Mouse (Mus musculus) cerebellum, adult 11-12 months (tissue): ENCODE data around the gene Alg11.

ENCODE experiments used
- DNase-seq: peaks from one replicate; pipeline ENCODE4 v3.0.0; 2022

Gene Alg11

DNA sequence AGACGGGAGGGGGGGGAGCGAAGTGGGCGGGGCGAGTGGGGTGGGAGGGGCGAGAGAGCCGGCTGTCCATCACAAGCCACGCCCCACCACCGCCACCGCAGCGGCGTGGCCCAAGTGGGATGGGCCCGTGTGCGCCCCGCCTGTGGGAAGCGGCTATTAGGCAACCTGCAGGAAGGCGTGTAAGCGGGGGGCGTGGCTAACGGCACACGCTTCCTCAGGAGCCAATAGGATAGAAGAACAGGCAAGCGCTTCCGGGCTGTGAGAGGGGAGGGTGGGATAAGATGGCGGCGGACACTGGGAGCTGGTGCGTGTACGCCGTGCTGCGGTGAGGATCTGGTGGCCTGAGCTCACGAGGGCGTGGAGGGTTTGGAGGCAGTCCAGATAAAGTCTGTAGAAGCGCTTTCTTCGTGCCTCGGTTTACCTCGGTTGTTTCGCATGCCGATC lies at the start of gene Alg11:
Gene Alg11, plus strand, starts transcription at position 276 of the 444 bp plus-strand sequence.
- peak; percentile 99 for DNase-seq

DNA sequence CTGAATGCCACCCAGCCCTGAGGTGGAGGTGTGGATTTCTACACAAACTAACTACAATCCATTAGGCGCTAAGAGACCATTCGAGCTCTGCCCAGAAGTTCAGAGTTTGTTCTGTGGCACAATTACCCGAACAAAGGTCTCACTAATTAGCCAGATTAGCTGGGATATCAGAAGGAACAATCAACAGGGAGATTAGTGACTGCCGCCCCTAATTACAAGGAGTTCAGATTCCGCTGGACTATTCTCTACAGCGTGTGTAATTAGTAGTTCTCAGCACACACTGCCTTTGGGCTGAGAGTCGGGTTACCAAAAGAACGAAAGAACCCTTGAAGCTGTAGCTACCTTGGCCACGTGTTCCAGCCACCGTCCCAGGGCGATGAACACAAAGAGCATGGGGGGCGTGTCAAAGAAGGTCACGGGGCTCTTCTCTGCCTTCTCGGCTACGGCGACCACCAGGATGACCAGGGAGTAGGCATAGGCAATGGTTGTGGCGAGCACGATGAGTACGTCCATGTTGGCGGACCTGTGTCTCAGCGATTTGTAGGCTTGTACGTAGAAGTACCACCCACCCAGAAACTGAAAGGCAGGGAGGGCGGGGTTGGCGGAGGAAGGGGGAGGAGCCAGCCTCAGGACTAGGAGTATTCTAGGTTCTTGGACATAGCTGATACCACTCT lies 47.4 kb upstream of the Alg11 start:
- DNase-seq: no peak

DNA sequence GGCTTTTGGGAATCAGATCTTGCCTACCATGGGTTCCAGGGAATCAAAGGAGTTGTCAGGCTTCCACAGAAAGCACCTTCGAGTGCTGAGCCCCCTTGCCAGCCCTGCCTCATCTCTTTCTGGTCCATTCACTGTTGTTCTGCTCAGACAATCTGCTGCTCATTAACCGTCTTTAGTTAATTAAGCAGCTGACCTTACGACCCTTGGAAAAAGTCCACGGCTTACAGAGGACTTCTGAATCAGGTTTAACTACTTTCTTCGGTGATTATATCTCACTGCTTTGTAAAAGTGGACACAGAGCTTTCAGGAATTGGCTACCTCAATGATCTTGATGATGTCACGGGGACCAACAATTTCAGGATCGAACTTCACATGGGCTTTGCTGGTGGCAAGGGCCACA lies 42.8 kb upstream of the Alg11 start:
- DNase-seq: no peak

DNA sequence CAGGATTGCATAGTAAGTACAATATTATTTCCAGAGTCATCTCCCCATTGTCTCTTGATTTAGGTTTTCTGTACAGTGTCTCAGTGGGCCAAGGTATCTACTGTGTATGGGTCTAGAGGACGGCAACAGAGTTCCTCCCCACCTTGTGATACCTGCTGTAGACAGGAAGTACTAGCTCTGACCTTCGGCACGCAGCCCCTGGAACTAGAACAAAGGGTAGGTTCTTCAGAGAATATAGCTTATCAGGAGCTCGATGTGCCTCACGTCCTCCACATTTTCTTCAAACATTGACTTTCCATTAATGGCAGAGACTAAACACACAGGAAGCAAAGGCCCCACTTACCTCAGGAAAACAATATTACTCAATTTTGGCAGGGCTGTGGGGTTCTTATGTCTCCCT lies 41.0 kb upstream of the Alg11 start:
- no peak for DNase-seq

DNA sequence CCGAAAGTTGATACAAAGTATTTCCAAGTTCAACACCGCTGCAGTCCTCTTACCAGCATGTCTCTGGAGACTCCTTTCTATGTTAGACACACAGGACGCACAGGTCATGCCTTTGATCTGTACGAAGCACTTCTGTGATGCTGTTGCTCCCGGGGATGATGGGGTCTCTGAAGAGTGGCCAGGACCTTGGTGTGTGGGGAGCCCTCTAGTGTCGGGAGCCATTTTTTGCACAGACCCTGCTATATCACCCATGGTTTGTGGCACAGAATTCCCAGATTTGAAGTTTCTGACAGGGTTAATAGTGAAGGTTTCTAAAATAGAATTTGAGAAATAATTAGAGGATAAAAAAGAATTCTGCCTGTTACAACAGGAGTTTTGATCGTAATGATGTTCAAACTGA lies 38.3 kb upstream of the Alg11 start:
- no peak for DNase-seq

DNA sequence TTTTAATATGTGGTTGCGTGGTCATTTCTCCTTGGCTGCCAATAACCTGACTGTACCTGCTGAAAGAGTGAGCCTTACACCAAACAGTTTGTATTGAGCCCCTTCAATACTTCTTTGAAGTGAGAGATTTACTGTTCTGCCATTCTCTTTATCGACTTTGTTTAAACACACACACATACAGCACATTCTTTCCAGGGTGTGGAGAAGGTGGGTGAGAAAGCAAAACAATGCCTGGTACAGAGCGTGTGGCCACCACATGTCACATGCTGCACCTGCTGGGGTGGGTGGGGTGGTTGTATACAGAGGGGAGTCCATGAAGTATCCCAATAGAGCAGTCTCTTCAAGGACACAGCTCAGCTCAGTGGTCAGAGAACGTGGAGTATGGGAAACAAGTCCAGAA lies 35.3 kb upstream of the Alg11 start:
- DNase-seq: no peak

DNA sequence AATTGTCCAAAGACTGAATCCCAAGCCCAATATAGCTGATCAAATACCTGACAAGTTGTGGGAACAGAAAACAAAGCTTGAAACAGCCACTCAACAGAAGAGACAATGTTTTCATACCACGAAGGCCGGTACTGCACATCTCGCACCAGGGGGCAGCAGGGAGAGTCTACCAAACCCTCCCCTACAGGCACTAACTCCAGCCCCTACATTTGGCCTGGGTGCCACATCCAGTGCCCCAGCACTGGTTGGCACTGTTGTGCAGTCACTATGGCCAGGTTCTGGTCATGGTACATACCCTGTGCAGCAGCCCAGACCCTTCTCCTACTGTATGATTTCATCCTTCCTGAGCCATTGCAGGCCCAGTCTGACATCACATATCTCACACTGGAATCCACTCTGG lies 31.5 kb upstream of the Alg11 start:
- DNase-seq: no peak

DNA sequence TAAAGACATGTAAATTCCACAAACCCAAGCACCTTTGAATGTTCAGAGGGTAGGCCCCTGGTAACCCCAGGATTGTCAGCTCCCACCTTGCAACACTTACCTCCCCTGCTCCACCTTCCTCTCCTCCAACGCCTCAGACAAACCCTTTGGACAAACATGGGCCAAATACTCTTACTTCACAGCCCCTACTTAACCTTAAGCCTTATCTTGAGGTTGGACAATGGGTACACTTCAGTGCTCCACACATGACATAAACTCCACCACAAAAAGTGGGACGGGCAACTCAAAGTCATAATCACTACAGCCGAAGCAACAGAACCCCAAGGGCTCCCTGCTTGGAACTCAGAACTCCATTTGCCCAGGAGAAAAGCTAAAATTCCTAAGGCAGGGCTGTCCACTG lies 29.5 kb upstream of the Alg11 start:
- no peak for DNase-seq

DNA sequence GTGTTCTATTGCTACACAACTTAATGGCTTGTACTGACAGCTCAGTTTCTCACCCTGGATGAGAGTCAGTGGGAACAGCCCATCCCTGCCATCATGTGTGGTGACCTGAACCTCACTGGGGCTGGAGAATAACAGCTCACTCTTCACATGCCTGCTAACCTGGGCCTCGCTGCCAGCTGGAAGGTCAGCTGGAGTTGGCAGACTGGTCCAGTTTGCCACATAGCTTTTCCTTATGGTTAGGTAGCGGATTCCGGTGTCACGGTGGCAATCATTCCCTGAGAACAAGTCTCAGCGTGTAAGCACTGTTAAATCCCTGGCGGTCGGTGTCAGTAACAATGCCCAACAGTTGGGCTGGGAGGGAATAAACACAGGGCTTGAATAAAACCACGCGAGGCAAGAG lies 24.4 kb upstream of the Alg11 start:
- peak; percentile 42 for DNase-seq

DNA sequence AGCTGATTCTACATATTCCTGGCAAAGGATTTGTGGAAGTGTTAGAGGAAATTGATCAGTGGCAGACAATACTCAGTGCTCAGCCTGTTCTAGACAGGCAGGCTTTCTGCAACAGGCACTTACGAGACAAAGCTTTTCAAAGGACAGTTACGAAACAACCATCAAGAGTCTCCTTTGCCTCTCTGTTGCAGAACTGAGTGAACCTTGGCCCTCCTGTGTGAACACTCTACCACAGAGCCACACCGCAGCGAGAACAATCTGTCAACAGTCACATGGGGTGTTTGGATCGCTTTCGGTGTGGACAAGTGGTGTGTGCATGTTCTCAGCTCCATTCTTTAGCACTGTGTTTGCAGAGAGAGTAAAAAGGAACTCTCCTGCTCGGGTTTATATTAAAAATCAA lies 23.5 kb upstream of the Alg11 start:
- no peak for DNase-seq

DNA sequence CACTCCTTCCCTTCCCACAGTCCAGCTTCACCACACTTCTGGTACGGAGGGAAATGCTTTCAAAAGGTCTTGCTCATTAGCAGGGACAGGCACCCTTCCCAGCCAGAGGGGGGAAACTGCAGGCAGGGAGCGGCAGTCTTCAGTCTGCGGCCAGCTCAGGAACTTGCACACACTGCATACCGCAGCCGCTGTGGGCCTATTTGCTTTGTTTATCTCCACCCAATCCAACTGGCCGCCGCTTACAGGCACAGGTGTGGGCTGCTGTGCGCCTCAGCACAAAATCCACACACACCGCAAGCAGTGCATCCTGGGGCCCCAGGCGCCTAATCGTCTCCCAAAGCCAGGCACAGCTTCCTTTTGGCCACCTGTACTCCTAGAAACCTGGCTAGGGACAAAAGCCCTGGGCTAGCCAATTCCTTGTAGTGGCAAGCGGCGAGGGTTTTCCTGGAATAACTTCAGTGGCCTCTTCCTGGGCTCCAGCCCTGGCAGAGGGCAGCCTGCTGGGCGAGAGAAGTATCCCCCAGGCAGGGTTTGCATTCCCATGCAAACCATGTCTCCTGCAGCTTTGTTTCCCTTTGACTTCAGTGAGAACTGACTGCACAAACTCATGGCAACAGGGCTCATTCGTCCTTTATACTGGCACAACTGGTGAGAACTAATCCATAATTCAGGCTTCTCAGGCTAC lies 20.9 kb upstream of the Alg11 start:
- no peak for DNase-seq

DNA sequence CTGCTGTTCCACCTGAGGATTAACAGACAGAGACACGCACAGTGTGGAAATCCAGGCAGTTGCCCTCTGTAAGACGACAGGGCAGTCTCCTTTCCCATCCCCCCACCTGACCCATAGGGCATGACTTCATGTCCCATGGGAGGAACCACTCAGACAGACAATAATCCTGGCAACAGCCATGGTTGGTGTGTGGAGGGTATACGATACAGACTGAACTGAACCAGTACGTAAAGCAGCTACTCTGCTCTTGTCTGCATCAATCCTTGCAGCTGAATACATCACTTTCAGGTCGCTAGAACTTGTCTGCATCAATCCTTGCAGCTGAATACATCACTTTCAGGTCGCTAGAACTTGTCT lies 20.4 kb upstream of the Alg11 start:
- DNase-seq: no peak

DNA sequence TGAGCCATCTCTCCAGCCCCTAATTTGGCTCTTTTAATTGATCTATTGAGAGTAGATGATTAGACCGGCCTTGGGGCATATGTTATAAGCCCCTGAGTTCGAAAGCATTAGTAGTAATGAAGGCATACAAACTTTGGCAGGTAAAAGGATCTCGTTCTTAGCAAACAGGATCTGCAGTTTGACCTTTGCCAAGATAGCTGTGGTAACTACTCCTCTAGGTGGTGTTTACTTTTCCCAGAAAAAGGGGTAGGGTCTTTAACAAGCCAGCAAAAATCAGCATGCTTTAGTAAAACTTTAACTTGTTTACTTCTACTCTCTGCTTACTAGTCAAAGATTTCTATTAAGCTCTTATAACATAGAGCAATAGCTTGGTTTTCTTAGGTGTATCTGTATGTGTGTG lies 18.0 kb upstream of the Alg11 start:
- no peak for DNase-seq

DNA sequence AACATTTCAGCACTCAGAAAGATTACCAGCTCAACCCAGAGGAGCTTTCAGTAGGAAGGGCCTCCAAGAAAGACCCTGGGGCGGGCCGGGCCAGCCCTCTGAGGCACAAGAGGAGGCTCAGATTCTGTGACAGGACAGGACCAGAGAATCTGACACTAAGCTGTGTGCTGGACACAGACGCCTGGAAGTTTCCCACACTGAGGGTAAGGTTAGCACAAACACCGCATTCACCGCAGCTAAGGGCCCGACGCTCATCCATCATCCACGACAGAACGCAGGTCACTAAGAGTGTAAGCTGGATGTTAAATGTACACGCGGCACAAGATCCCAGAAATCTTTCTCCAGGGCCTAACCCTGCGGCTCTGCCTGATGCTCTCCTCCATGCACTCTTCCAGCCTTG lies 16.8 kb upstream of the Alg11 start:
- DNase-seq: no peak

DNA sequence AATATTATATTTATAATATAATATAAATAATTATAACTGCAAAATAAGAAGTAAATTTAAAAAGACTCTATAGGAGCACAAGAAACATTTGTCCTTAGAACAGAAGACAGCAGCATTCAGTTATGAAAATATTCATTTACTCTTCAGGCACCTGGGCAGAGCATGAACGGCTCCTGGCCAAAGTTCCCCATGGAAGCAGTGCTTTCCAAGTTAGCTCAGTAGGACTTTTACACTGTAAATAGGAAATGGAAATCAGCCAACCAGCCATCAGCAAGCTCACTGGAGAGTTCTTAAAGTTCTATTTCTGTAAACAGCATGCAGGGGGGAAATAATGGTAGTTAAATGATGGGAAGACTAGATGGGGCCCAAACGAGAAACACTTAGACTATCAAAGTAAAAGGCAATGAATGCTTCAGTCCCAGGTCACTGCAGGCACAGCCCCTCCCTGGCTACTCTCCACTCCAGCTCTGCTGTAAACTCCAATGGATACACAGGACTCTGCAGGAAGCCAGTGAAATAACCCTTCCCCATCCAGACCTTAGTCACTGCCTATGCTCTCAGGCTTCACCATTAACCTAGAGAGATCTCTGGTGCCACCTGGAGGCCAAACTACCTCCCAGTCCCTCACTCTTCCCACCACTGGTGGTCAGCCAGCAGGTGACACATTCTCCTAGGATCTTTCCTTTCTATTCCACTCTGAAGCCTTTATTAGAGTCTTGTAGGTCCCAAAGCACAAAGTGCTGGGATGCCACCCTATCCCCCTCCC lies 12.6 kb upstream of the Alg11 start:
- peak; percentile 28 for DNase-seq

DNA sequence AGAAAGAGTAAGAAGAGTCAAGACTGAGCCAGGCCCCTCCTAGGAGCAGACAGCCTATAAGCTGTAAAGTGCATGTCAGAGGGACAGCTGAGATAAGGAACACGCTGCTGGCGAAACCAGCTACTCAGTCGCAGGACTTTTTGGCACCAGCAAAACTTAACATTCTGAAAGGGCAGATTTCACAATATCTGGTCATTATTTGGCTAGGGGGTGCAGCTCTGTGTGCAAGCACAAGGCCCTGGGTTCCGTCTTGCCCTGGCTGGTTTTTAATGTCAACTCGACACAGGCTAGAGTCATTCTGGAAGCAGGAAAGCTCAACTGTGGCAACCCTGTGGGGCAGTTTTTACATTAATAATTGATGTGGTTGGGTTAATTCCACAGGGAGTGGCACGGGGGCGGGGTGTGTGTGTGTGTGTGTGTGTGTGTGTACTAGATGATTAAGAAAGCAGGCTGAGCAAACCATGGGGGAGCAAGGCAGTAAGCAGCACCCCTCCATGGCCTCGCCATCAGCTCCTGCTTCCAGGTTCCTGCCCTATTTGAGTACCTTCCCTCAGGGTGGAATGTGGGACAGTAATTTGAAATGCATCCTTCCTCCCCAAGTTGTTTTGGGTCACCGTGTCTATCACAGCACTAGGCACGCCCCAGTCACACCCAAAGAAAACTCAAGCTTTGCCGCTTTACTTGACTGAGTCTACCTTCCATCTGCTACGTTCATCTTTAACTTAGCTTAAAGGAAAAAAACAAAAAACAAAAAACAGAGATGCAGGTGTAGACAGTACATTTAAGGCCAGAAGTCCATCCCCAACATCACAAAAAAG lies 5.6 kb upstream of the Alg11 start:
- DNase-seq: no peak

DNA sequence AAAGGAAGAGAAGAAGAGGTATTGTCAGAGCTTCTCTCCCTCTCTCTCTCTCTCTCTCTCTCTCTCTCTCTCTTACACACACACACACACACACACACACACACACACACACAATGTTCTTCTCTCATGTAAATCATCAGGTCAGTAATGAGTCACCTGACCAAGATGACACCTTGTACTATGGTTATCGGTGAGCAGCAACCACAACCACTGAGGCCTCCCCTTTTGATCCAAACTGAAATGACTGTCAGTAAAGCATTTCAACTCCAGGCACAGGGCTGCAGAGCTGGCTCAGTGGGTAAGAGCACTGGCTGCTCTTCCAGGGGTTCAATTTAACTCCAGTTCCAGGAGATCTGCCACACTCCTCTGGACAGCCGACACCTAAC lies 5.0 kb upstream of the Alg11 start:
- DNase-seq: no peak

DNA sequence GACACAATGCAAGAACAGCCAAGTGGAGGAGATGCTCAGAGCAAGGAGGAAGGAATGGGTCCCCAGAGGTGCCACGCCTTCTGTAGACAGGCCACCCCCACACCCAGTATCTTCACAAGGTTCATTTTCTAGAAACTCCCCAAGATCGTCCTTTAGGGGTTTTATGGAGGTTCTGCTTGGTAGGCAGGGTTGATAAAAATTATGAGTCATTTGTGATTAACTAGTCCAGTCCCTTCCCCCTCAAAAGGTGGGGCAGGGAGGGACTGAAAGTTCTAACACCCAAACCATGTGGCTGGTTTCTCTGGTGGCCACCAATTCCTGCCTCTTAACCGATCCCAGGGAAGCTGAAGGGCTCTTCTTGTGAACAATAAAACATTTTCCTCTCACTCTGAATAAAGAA lies 3.7 kb upstream of the Alg11 start:
- DNase-seq: no peak

DNA sequence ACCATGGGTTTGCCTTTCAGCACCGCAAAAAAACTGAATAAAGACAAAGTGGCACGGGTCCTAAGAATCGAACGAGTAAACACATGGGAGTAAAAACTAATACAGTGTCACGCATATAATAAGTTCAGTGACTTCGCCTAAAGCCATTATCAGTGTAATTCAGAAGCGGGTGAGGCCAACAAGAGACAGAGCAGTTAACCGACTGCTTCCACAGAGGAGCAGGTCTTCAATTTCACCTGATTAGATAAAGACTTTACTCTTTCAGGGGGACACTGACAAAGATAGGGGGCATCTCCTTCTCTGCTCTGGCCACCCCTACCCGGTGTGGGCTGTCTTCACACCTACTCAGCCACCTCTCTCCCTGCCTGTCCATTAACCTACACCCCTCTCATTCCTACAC lies 2.2 kb upstream of the Alg11 start:
- DNase-seq: no peak

DNA sequence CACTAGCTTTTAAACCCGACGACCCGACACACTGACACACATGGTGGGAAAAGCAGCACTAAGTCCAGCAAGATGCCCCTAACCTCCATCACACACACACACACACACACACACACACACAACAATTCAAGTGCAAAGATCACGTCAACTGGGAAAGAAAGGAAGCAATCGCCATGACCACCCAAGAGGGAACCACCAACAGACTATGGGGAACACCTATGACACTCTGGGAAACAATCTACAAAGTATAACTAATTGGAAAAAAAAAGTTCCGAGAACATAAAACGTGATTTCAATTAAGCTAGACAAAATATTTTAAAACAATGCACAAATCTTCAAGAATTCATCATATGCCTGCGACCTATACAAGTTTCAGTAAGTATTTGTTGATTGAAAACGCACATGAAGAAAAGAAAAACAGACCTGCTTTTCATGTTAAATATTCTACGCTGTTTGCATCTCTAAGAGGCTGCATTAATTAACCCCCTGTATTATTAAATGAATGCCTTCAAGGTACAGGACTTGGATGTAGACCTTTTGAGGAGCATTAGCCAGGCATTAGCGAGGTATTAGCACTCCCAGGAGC lies 1.3 kb upstream of the Alg11 start:
- no peak for DNase-seq

DNA sequence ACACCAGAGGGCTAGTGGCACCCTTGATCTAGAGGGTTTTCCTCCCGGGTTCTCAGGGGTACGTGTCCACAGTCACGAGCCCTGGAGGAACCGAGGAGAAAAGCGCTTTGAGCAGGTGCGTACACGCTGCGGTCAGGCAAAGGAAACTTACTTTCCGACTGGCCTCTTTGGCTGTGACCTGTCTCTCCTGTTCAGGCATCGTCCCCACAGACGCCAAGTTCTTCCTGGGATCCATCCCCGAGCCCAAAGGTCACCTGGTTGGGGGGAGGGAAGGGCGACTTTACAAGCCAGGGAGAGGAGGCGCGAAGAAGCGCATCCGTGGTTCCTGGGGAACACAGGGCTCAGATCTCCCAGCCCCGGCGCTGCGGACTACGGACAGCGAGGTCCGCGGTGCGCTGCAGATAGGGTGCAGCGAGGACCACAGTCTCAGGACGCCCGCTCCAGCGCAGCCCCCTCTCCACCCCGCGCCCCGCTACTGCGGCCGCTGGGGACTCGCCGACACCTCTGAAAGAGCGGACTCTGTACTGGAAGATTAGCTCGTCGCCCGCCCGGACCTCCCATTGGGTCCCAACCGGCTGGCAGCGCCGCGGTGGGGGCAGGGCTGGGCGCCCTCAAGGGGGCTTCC lies 588 bp upstream of the Alg11 start, which contains the start of gene Atp7b:
Gene Atp7b, minus strand, starts transcription at position 485 of the 625 bp plus-strand sequence.
- no peak for DNase-seq

DNA sequence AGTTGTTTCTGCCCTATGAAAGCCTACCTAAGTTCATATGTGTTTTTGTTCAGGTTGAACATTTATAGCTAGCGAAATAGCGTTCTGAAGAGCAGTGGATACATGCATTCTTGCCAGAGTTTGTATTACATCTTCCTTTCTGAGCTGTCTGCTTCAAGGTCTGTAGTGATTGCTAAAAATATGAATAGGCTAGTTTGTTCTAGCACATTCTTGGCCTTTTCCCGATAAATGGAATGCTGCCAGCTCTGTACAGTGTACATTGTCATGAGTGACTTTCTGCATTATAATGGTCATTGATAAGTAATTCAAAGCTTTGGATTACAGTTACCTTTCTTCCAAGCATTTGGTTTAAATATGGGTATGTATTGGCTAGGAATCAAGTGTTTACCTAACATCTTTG lies 605 bp downstream of the Alg11 start:
- DNase-seq: no peak
